Mouse (Mus musculus): ENCODE measurements at regions not wholly inside any gene's neighbourhood (a gene's known extent, or its start where the extent isn't known, plus 50 kb on each side); places are given as distances from the start of the nearest gene placed in this dataset.
A peak's percentile ranks its signal among the peaks of the same experiment; 100 is the strongest.
"Not testable (repeated sequence)": the region's sequence is repeated elsewhere in the genome, so short reads cannot be mapped to it uniquely, and the experiment has no call there.

GRCm38 (mm10) chr14:53736274-53736673, 517.6 kb downstream of the Dad1 start:
- not testable (repeated sequence) for H3K4me3 ChIP-seq (ENCODE audit: control insufficient read depth, insufficient read depth, low read length); H3K27ac ChIP-seq (ENCODE audit: control insufficient read depth, insufficient read depth, low read length); H3K4me1 ChIP-seq (replicated peaks; ENCODE audit: control insufficient read depth, insufficient read depth, low read length); H3K27me3 ChIP-seq (ENCODE audit: control insufficient read depth, insufficient read depth, low read length); DNase-seq; H3K36me3 ChIP-seq (ENCODE audit: control insufficient read depth, insufficient read depth, low read length)
- 85% methylated on average over 4 of the region's 4 CpGs for WGBS

GRCm38 (mm10) chr14:53731600-53731999, 522.3 kb downstream of the Dad1 start:
- not testable (repeated sequence) for H3K4me1 ChIP-seq (replicated peaks; ENCODE audit: control insufficient read depth, insufficient read depth, low read length); H3K4me3 ChIP-seq (ENCODE audit: control insufficient read depth, insufficient read depth, low read length); H3K27ac ChIP-seq (ENCODE audit: control insufficient read depth, insufficient read depth, low read length); DNase-seq; H3K27me3 ChIP-seq (ENCODE audit: control insufficient read depth, insufficient read depth, low read length); H3K36me3 ChIP-seq (ENCODE audit: control insufficient read depth, insufficient read depth, low read length)
- no CpG with 5 or more reads among the region's 4 CpGs for WGBS

- not testable (repeated sequence) for DNase-seq; H3K27me3 ChIP-seq (ENCODE audit: control insufficient read depth, insufficient read depth, low read length); H3K36me3 ChIP-seq (ENCODE audit: control insufficient read depth, insufficient read depth, low read length); H3K4me1 ChIP-seq (replicated peaks; ENCODE audit: control insufficient read depth, insufficient read depth, low read length)
- Histone ChIP-seq H3K27ac (ENCODE audit: control insufficient read depth, insufficient read depth, low read length) (peak overlapping the region; percentile 71; the same call in 1 of the 2 replicates), H3K4me3 (ENCODE audit: control insufficient read depth, insufficient read depth, low read length) (0 out of 2 replicates have a peak overlapping the region, but pooled peaks have one; percentile 19)
- 8% methylated on average over 2 of the region's 7 CpGs for WGBS
Observed at GRCm38 (mm10) chr14:53729877-53730276, 524.0 kb downstream of the Dad1 start.

GRCm38 (mm10) chr14:53729149-53729548, 524.8 kb downstream of the Dad1 start:
- DNase-seq; H3K4me3 ChIP-seq (ENCODE audit: control insufficient read depth, insufficient read depth, low read length); H3K4me1 ChIP-seq (replicated peaks; ENCODE audit: control insufficient read depth, insufficient read depth, low read length); H3K27ac ChIP-seq (ENCODE audit: control insufficient read depth, insufficient read depth, low read length); H3K27me3 ChIP-seq (ENCODE audit: control insufficient read depth, insufficient read depth, low read length); H3K36me3 ChIP-seq (ENCODE audit: control insufficient read depth, insufficient read depth, low read length): not testable (repeated sequence)
- 100% methylated on average over 1 of the region's 1 CpGs for WGBS

- not testable (repeated sequence) for H3K27me3 ChIP-seq (ENCODE audit: control insufficient read depth, insufficient read depth, low read length); H3K36me3 ChIP-seq (ENCODE audit: control insufficient read depth, insufficient read depth, low read length); H3K27ac ChIP-seq (ENCODE audit: control insufficient read depth, insufficient read depth, low read length); DNase-seq; H3K4me1 ChIP-seq (replicated peaks; ENCODE audit: control insufficient read depth, insufficient read depth, low read length); H3K4me3 ChIP-seq (ENCODE audit: control insufficient read depth, insufficient read depth, low read length)
- whole genome bisulfite sequencing = 49% methylated on average over 2 of the region's 4 CpGs
Observed at GRCm38 (mm10) chr14:53726914-53727313, 527.0 kb downstream of the Dad1 start.

GRCm38 (mm10) chr14:53723611-53724010, 530.3 kb downstream of the Dad1 start:
- H3K4me3 ChIP-seq (ENCODE audit: control insufficient read depth, insufficient read depth, low read length); H3K27me3 ChIP-seq (ENCODE audit: control insufficient read depth, insufficient read depth, low read length); DNase-seq; H3K36me3 ChIP-seq (ENCODE audit: control insufficient read depth, insufficient read depth, low read length); H3K4me1 ChIP-seq (replicated peaks; ENCODE audit: control insufficient read depth, insufficient read depth, low read length); H3K27ac ChIP-seq (ENCODE audit: control insufficient read depth, insufficient read depth, low read length): not testable (repeated sequence)

- H3K4me3 ChIP-seq (ENCODE audit: control insufficient read depth, insufficient read depth, low read length); H3K27ac ChIP-seq (ENCODE audit: control insufficient read depth, insufficient read depth, low read length): not testable (repeated sequence)
- WGBS = 80% methylated on average over 2 of the region's 2 CpGs
Observed at GRCm38 (mm10) chr14:53721901-53722300, 532.0 kb downstream of the Dad1 start.

GRCm38 (mm10) chr14:53709627-53710026, 544.3 kb downstream of the Dad1 start:
- H3K27me3 ChIP-seq (ENCODE audit: control insufficient read depth, insufficient read depth, low read length); H3K4me3 ChIP-seq (ENCODE audit: control insufficient read depth, insufficient read depth, low read length); H3K27ac ChIP-seq (ENCODE audit: control insufficient read depth, insufficient read depth, low read length); H3K36me3 ChIP-seq (ENCODE audit: control insufficient read depth, insufficient read depth, low read length): not testable (repeated sequence)
- peaks cover 11% of the 10 kb centered on the region for H3K4me1 ChIP-seq (replicated peaks; ENCODE audit: control insufficient read depth, insufficient read depth, low read length)
- 1% methylated on average over 3 of the region's 3 CpGs for WGBS
- peak; percentile 35 for DNase-seq

More at GRCm38 (mm10) chr14:53721901-53722300, 532.0 kb downstream of the Dad1 start:
- not testable (repeated sequence) for H3K27me3 ChIP-seq (ENCODE audit: control insufficient read depth, insufficient read depth, low read length); H3K4me1 ChIP-seq (replicated peaks; ENCODE audit: control insufficient read depth, insufficient read depth, low read length); DNase-seq; H3K36me3 ChIP-seq (ENCODE audit: control insufficient read depth, insufficient read depth, low read length)

- not testable (repeated sequence) for H3K27me3 ChIP-seq (ENCODE audit: control insufficient read depth, insufficient read depth, low read length); H3K36me3 ChIP-seq (ENCODE audit: control insufficient read depth, insufficient read depth, low read length); H3K4me1 ChIP-seq (replicated peaks; ENCODE audit: control insufficient read depth, insufficient read depth, low read length); H3K27ac ChIP-seq (ENCODE audit: control insufficient read depth, insufficient read depth, low read length); H3K4me3 ChIP-seq (ENCODE audit: control insufficient read depth, insufficient read depth, low read length)
- DNase-seq = peak; percentile 30
- WGBS = 75% methylated on average over 5 of the region's 5 CpGs
Observed at GRCm38 (mm10) chr14:53704351-53704750, 549.6 kb downstream of the Dad1 start.

GRCm38 (mm10) chr14:53703593-53703992, 550.3 kb downstream of the Dad1 start:
- not testable (repeated sequence) for H3K36me3 ChIP-seq (ENCODE audit: control insufficient read depth, insufficient read depth, low read length); H3K27me3 ChIP-seq (ENCODE audit: control insufficient read depth, insufficient read depth, low read length); DNase-seq; H3K27ac ChIP-seq (ENCODE audit: control insufficient read depth, insufficient read depth, low read length); H3K4me3 ChIP-seq (ENCODE audit: control insufficient read depth, insufficient read depth, low read length); H3K4me1 ChIP-seq (replicated peaks; ENCODE audit: control insufficient read depth, insufficient read depth, low read length)
- WGBS = 8% methylated on average over 1 of the region's 1 CpGs

GRCm38 (mm10) chr14:53684100-53684499, 569.8 kb downstream of the Dad1 start:
- DNase-seq = not testable (repeated sequence)

More at GRCm38 (mm10) chr14:53684100-53684499, 569.8 kb downstream of the Dad1 start:
- 22% methylated on average over 4 of the region's 4 CpGs for WGBS
- not testable (repeated sequence) for H3K4me1 ChIP-seq (replicated peaks; ENCODE audit: control insufficient read depth, insufficient read depth, low read length); H3K4me3 ChIP-seq (ENCODE audit: control insufficient read depth, insufficient read depth, low read length); H3K36me3 ChIP-seq (ENCODE audit: control insufficient read depth, insufficient read depth, low read length); H3K27me3 ChIP-seq (ENCODE audit: control insufficient read depth, insufficient read depth, low read length)
- peak overlapping the region; percentile 63; the same call in 1 of the 2 replicates for H3K27ac ChIP-seq (ENCODE audit: control insufficient read depth, insufficient read depth, low read length)
